Mouse (Mus musculus) cortical plate, adult 2 months (tissue): ENCODE measurements at regions not wholly inside any gene's neighbourhood (a gene's known extent, or its start where the extent isn't known, plus 50 kb on each side); places are given as distances from the start of the nearest gene placed in this dataset.
"Not testable (repeated sequence)": the region's sequence is repeated elsewhere in the genome, so short reads cannot be mapped to it uniquely, and the experiment has no call there.

Source experiments
- H3K27ac ChIP-seq: fragments of 200-500 bp; 2 replicates; pipeline ENCODE4 v1.5.1; 2012; ENCODE audit warnings: low read length, control low read depth, inconsistent platforms; ENCODE audit not compliant: insufficient read depth
- H3K4me1 ChIP-seq: fragments of 200-500 bp; 2 replicates; pipeline ENCODE4 v1.6.1; 2011; ENCODE audit warnings: low read length; ENCODE audit not compliant: control insufficient read depth, insufficient read depth
- H3K4me3 ChIP-seq: fragments of 200-500 bp; 2 replicates; pipeline ENCODE4 v1.5.1; 2011; ENCODE audit warnings: mild to moderate bottlenecking, low read length, control low read depth; ENCODE audit not compliant: insufficient read depth
- CTCF ChIP-seq: fragments of 200-500 bp; IDR thresholded peaks from 2 replicates; pipeline ENCODE4 v1.5.1; 2011; ENCODE audit warnings: mild to moderate bottlenecking, control low read depth, low read length; ENCODE audit not compliant: insufficient read depth; ENCODE audit errors: extremely low read depth
- POLR2A ChIP-seq: fragments of 200-500 bp; IDR thresholded peaks from 2 replicates; pipeline ENCODE4 v1.6.1; 2011; ENCODE audit warnings: mild to moderate bottlenecking, low read length, control low read depth; ENCODE audit not compliant: insufficient read depth; ENCODE audit errors: extremely low read depth

DNA sequence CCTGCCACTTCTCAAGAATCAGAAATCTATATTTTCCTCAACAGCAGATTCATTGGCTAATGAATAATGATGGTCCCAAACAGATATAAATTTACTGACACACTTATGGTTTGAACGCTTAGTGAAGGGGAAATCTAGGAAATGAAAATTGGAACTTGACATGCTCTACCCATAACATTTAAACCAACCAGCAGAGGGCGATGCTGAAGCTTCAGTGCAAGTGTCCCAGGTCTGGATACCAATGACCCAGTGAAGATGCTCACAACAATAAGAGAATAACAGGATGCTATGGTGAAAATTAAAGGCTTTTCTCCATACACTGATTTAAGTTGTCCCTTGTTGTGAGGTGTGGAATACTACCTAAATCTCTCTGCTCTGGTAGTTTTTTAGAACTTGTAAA lies 236.0 kb upstream of the Rorb start:
- Histone ChIP-seq H3K27ac (no peak overlapping the region), H3K4me3 (no peak overlapping the region), H3K4me1 (no peaks in the 10 kb centered on the region)
- TF ChIP-seq CTCF (peak; percentile 40), POLR2A (no peak)

GRCm38 (mm10) chr19:19344426-19344811 lies 233.4 kb upstream of the Rorb start:
- TF ChIP-seq CTCF: no peak
- no peak for TF ChIP-seq POLR2A
- Histone ChIP-seq H3K4me3 (no peak overlapping the region), H3K27ac (no peak overlapping the region)

GRCm38 (mm10) chr19:19343702-19344425 lies 232.9 kb upstream of the Rorb start:
- TF ChIP-seq CTCF (no peak), POLR2A (no peak)
- Histone ChIP-seq H3K4me1 (no peaks in the 10 kb centered on the region), H3K4me3 (no peak overlapping the region), H3K27ac (no peak overlapping the region)

More at GRCm38 (mm10) chr19:19344426-19344811, 233.4 kb upstream of the Rorb start:
- no peaks in the 10 kb centered on the region for H3K4me1 ChIP-seq

DNA sequence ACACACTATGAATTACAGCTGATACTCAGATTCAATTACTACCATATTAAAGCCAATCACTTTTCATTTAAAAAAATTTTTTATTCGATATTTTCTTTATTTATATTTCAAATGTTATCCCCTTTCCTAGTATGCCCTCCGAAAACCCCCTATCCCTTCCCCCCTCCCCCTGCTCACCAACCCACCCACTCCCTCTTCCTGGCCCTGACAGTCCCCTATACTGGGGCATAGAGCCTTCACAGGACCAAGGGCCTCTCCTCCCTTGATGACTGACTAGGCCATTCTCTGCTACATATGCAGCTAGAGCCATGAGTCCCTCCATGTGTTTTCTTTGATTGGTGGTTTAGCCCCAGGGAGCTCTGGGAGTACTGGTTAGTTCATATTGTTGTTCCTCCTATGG lies 196.1 kb upstream of the Rorb start:
- not testable (repeated sequence) for H3K4me3 ChIP-seq, H3K4me1 ChIP-seq, H3K27ac ChIP-seq

- no peak overlapping the region for H3K4me3 ChIP-seq
- TF ChIP-seq CTCF: no peak
- no peak for TF ChIP-seq POLR2A
- H3K4me1 ChIP-seq: no peaks in the 10 kb centered on the region; the same call in 1 of the 2 replicates
- H3K27ac ChIP-seq: peak overlapping the region; percentile 65; the same call in 1 of the 2 replicates
These were observed 195.6 kb upstream of the Rorb start for GRCm38 (mm10) chr19:19306476-19307131.

DNA sequence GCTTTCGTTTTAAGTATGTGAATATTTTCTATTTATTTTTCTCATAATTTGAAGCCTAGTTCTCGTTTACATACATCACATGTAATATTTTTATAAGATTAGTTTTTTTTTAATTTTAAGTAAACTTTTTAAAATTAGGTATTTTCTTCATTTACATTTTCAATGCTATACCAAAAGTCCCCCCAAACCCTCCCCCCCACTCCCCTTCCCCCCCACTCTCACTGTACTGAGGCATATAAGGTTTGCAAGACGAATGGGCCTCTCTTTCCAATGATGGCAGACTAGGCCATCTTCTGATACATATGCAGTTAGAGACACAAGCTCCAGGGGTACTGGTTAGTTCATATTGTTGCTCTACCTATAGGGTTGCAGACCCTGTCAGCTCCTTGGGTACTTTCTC lies 174.9 kb upstream of the Rorb start:
- not testable (repeated sequence) for H3K27ac ChIP-seq, H3K4me3 ChIP-seq, H3K4me1 ChIP-seq

DNA sequence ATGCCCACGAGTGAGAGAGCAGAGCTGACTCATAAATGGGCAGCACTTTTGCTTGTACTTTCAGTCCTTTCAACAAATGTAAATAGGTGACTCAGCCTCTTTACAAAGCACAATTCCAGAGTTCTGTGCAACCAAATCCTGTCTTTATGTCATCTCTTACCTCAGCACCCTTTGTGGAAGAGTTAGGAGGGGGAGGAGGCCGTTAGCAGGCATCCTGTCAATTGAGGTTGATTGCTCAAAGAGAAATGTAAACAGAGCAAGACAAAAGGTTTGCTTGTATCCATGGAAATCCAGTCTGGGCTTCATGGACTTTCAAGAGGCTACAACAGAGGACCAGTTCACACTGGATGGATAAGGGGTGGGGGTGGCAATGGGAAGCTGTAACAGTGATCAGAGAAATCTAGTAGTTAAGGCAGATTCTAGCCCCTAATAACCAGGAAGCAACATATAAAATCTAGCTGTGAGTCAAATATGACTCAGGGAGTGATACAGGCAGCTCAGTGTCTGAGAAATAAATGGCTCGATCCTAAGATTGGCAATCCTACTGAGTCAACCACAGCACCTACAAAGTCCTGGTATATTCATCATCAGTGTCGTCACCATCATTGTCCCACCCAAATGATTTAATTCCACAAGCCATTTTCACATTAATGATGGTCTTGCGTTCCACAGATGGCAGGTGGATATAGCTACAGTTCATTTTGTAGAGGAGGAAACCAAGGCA lies 136.0 kb upstream of the Rorb start:
- TF ChIP-seq CTCF (no peak), POLR2A (no peak)

DNA sequence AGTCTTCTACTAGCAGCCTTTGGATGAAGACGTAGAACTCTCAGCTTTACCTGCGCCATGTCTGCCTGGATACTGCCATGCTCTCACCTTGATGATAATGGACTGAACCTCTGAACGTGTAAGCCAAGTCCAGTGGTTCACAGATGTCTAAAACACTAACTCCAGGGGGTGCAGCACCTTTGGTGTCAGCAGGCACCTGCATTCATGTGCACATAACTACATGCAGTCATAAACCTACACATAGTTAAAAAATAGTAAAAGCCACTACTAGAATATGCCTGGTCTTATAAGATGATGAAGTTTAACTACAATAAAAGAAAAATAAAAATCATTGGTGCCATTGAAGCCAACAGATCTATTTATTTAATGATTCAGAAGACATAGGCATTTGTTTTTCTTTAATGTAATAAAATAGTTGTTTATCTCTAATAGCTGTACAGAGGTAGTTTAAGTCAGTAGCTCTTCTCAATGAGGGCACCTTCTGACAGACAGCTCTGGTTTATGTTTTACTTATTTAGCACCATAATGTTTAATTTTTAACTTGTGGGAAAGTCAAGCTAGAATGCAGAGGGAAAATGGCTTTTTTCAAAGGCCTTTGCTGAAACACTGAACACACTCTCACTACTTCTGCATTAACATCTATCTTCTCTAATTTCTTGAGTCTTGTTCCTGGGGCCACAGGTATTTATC lies 118.5 kb upstream of the Rorb start:
- TF ChIP-seq CTCF (no peak), POLR2A (no peak)
- H3K4me3 ChIP-seq: no peak overlapping the region
- H3K4me1 ChIP-seq: no peaks in the 10 kb centered on the region
- H3K27ac ChIP-seq: no peak overlapping the region

More for the DNA sequence above, 136.0 kb upstream of the Rorb start:
- H3K4me3 ChIP-seq: no peak overlapping the region
- H3K4me1 ChIP-seq: no peaks in the 10 kb centered on the region
- H3K27ac ChIP-seq: no peak overlapping the region

DNA sequence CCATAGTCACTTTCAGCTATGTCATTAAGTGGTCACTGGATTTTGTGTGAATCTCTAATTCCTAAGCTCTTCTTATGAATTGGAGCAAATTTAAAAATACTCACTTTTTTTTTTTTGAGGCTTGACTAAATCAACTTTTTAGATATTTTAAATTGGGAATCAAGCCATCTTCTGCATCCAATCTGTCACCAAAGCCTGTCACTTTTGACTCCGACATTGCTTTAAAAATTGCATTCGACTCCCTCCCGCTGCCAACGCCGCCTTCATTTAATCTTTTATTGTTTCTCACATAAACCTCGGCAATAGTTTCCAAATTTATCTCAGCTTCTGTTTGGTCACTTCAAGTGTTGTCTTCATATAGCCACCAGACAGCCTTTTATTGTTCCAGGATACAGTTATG lies 109.8 kb upstream of the Rorb start:
- H3K4me1 ChIP-seq: no peaks in the 10 kb centered on the region
- no peak overlapping the region for H3K4me3 ChIP-seq
- no peak overlapping the region for H3K27ac ChIP-seq
- TF ChIP-seq POLR2A: no peak
- no peak for TF ChIP-seq CTCF
